Mouse (Mus musculus) intestine, embryonic 15.5 days (tissue): Measurements from ENCODE around the gene Sbf2. TPM values are rescaled to one million over a fixed set of nuclear protein-coding genes. Genes with fewer than 3 reads are reported as not detected.

Source experiments
- ATAC-seq: fragments of 200-750 bp; cut with Nextera tagmentation; 2 replicates; pipeline ENCODE4 v1.8.0; 2017; ENCODE audit warnings: moderate TSS enrichment, moderate library complexity
- H3K27ac ChIP-seq: fragments of 300-500 bp; sonication (generic); 2 replicates; pipeline ENCODE4 v1.5.1; 2015; ENCODE audit warnings: mild to moderate bottlenecking, inconsistent platforms
- H3K27me3 ChIP-seq: fragments of 300-500 bp; sonication (generic); replicated peaks from 2 replicates; pipeline ENCODE4 v1.6.1; 2015; ENCODE audit warnings: inconsistent platforms
- H3K36me3 ChIP-seq: fragments of 300-500 bp; sonication (generic); 2 replicates; pipeline ENCODE4 v1.6.1; 2015; ENCODE audit warnings: inconsistent platforms
- H3K4me1 ChIP-seq: fragments of 300-500 bp; sonication (generic); replicated peaks from 2 replicates; pipeline ENCODE4 v1.6.1; 2015; ENCODE audit warnings: inconsistent platforms
- H3K4me2 ChIP-seq: fragments of 300-500 bp; sonication (generic); replicated peaks from 2 replicates; pipeline ENCODE4 v1.6.1; 2015; ENCODE audit warnings: mild to moderate bottlenecking, inconsistent platforms
- H3K4me3 ChIP-seq: fragments of 300-500 bp; sonication (generic); replicated peaks from 2 replicates; pipeline ENCODE4 v1.5.1; 2015; ENCODE audit warnings: inconsistent platforms
- H3K9ac ChIP-seq: fragments of 300-500 bp; sonication (generic); 2 replicates; pipeline ENCODE4 v1.6.1; 2015; ENCODE audit warnings: inconsistent platforms
- H3K9me3 ChIP-seq: fragments of 300-500 bp; sonication (generic); 2 replicates; pipeline ENCODE4 v1.6.1; 2016; ENCODE audit warnings: inconsistent platforms
- WGBS: fragments of 180-500 bp; shearing (Covaris S2); methylation state at CpG from one replicate; pipeline ENCODE4 v1.1.7; 2015; 5-methylcytosine and 5-hydroxymethylcytosine counted together
- polyA plus RNA-seq: library from polyadenylated mRNA; unstranded; fragments of >200 nt; fragmentation: Nextera tagmentation; extraction: Ambion mirVana; gene quantifications from 2 replicates; pipeline ENCODE4 v1.2.1, GENCODE M21; 2015

Gene Sbf2
- polyA plus RNA-seq, 1 experiment from 2014 or later: 33.7 TPM

DNA sequence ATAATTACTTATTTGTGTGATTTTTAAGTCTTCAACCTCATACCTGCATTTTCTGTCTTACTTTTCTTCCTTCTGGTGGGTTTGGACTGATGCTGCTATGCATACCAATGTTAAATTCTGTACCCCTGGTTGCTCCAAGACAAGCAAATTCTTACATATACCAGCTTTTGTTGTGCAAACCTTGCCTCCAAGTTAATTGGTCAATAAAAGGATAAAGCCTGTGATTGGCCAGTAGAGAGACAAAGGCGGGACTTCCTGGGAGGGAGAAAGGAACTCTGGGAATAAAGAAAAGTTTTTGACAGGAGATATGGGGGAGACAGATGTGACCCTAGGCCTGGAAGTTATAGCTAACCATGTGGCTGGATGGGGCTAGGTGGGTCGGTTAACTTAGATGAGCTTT, 255.3 kb downstream of the Sbf2 start:
- H3K9me3 ChIP-seq: no peaks in the 10 kb centered on the region

DNA sequence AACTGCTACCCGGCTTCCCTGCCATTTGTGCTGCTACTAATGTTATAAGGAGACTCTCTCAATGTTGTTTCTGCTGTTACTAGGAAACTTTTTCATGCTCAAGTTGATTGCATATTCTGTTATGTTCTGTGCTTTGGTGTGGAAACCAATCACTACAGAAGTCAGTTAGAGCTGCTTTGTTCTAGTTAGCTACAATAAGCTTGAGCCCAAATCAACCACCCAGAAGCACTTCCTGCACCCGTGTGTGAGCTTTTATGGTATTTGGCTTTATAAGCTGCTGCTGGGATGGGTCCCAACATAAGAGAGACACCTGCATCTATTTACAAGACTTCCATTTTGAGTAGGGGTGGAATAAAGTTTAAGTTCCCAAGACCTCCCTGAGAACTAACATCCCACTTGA, 260.8 kb downstream of the Sbf2 start:
- no peaks in the 10 kb centered on the region for H3K36me3 ChIP-seq
- ATAC-seq: no peak
- no peaks in the 10 kb centered on the region for H3K9me3 ChIP-seq
- H3K9ac ChIP-seq: no peak overlapping the region
- no peak overlapping the region for H3K4me3 ChIP-seq
- no peaks in the 10 kb centered on the region for H3K4me1 ChIP-seq
- H3K27me3 ChIP-seq: no peaks in the 10 kb centered on the region
- H3K27ac ChIP-seq: no peak overlapping the region
- H3K4me2 ChIP-seq: no peak overlapping the region
- 83% methylated on average over 2 of the region's 2 CpGs for WGBS

More for the DNA sequence above, 255.3 kb downstream of the Sbf2 start:
- no peak overlapping the region for H3K9ac ChIP-seq
- ATAC-seq: no peak
- peaks cover 4% of the 10 kb centered on the region; the same call in 1 of the 2 replicates for H3K36me3 ChIP-seq
- no peaks in the 10 kb centered on the region for H3K27me3 ChIP-seq
- no peak overlapping the region for H3K27ac ChIP-seq
- H3K4me1 ChIP-seq: no peaks in the 10 kb centered on the region
- 94% methylated on average over 2 of the region's 2 CpGs for WGBS
- H3K4me2 ChIP-seq: no peak overlapping the region
- H3K4me3 ChIP-seq: no peak overlapping the region

DNA sequence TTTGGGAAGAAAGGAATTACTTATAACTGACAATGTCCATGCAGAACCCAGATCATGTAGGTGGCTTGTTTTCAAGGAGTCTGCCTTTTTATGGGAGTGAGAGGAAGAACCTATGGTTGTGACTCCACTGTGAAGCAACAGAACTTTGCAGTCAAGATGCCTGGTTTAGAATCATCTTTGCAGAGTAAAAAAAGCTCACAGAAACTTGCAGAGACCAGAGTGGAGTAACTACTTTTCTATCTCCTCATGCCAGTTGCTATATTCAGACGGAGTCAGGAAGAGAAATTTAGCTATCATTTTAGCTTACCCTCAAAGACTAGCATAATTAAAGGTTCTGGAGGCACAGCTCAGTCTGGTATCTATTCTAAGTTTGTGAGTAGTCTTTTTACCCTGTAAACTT, 267.5 kb downstream of the Sbf2 start:
- 85% methylated on average over 1 of the region's 1 CpGs for WGBS
- H3K4me1 ChIP-seq: no peaks in the 10 kb centered on the region
- H3K27me3 ChIP-seq: no peaks in the 10 kb centered on the region
- no peaks in the 10 kb centered on the region for H3K36me3 ChIP-seq
- no peaks in the 10 kb centered on the region for H3K9me3 ChIP-seq
- H3K4me2 ChIP-seq: no peak overlapping the region
- H3K4me3 ChIP-seq: no peak overlapping the region
- H3K9ac ChIP-seq: no peak overlapping the region
- no peak overlapping the region for H3K27ac ChIP-seq
- no peak for ATAC-seq

DNA sequence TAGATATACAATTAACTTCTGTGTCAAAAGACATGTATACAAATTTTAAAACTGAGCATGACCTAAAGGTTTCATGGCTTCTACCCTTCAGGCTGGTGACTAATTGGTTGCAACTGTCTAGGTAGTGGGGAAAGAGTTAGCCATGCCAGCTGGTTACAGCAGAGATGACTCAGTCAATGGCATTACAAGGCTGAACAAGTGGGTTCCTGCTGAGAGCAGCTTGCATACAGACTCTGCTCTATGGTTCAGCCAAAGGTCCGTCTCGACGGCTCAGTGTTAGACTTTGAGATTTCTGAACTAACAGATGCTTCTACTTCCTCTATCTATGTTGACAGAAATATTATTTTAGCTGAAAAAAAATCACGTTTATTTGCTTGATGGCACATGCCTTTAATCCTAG, 277.1 kb downstream of the Sbf2 start:
- Histone ChIP-seq H3K27me3 (no peaks in the 10 kb centered on the region), H3K9me3 (no peaks in the 10 kb centered on the region), H3K27ac (no peak overlapping the region), H3K4me3 (no peak overlapping the region), H3K9ac (no peak overlapping the region), H3K4me1 (no peaks in the 10 kb centered on the region), H3K4me2 (no peak overlapping the region), H3K36me3 (0 out of 2 replicates have a peak, but pooled peaks cover 7% of the 10 kb centered on the region)
- WGBS: 87% methylated on average over 4 of the region's 4 CpGs
- ATAC-seq: no peak

DNA sequence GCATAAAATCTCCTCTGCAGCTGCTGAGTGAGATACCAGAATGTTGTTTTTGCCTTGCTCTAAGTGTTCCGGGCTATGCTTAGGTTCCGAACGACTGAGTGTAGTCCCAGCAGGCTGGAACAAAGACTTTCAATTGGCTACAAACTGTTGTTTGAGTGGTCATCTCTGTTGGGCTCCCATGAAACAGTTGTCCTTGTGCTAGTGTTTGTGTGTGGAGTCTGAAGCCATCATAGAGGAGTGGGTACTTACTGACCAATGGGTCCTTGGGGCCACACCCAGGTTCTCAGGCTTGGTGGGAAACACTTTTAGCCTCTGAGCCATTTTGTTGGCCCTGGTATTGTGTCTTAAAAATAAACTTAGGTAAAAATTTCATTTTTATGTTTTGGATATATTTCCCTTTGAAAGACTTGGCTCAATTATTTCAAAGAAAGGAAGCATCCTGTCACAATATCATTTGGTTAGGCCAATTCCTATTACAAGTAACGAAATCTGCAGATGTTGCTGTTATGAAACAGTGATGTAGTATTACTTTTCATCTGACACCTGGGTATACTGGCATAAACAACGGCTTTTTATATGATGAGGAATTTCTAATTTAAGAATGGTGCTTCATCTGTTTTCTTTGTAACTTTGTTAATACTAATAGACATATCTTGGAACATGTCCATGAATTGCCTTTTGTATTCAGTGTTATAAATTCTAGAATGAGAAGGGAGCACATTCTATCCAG, 289.2 kb downstream of the Sbf2 start:
- no peaks in the 10 kb centered on the region for H3K27me3 ChIP-seq
- no peak for ATAC-seq
- no peaks in the 10 kb centered on the region for H3K9me3 ChIP-seq
- no peaks in the 10 kb centered on the region for H3K4me1 ChIP-seq
- peaks cover 22% of the 10 kb centered on the region for H3K36me3 ChIP-seq
- no peak overlapping the region for H3K27ac ChIP-seq
- H3K4me3 ChIP-seq: no peak overlapping the region
- WGBS: 91% methylated on average over 5 of the region's 5 CpGs
- no peak overlapping the region for H3K9ac ChIP-seq
- no peak overlapping the region for H3K4me2 ChIP-seq

DNA sequence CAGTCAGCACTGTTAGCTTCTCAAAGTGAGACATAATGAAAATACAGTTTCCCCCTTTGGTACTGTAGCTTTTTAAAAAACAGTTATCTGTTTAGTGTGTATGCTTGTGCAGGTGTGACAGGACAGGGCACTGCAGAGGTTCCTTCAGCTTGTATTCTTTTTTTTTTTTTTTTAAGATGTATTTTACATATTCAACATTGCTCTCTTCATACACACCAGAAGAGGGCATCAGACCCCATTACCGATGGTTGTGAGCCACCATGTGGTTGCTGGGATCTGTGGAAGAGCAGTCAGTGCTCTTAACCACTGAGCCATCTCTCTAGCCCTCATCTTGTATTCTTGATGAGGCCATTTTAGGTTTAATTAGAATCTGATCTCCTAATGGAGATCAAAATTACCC, 289.9 kb downstream of the Sbf2 start:
- no peak overlapping the region for H3K4me2 ChIP-seq
- ATAC-seq: no peak
- no peak overlapping the region for H3K4me3 ChIP-seq
- no peak overlapping the region for H3K27ac ChIP-seq
- H3K9ac ChIP-seq: no peak overlapping the region
- H3K36me3 ChIP-seq: peaks cover 28% of the 10 kb centered on the region
- H3K27me3 ChIP-seq: no peaks in the 10 kb centered on the region
- no peaks in the 10 kb centered on the region for H3K4me1 ChIP-seq
- 97% methylated on average over 1 of the region's 1 CpGs for WGBS
- no peaks in the 10 kb centered on the region for H3K9me3 ChIP-seq

DNA sequence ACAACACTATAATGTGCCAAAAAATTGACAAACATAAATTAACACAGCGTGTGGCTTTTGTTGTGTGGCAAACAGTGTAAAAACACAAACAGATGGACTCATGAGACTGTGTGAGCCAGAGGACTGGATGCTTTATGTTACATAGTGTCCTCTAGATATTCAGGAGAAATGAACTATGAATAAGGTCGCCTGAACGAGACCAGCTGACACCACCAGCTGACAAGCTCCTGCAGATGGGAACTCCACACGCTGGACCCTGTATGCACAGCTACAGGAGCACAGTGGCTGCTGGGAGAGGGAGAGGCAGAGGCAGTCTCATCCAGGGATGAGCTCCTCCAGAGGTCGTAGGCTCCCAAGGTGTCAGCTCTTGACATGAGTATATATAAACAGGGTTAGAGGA, 293.6 kb downstream of the Sbf2 start:
- H3K9ac ChIP-seq: no peak overlapping the region
- H3K36me3 ChIP-seq: peaks cover 12% of the 10 kb centered on the region; the same call in 1 of the 2 replicates
- no peaks in the 10 kb centered on the region for H3K27me3 ChIP-seq
- no peak overlapping the region for H3K27ac ChIP-seq
- H3K4me1 ChIP-seq: no peaks in the 10 kb centered on the region
- 83% methylated on average over 5 of the region's 5 CpGs for WGBS
- H3K9me3 ChIP-seq: no peaks in the 10 kb centered on the region
- no peak overlapping the region for H3K4me2 ChIP-seq
- ATAC-seq: no peak
- no peak overlapping the region for H3K4me3 ChIP-seq

DNA sequence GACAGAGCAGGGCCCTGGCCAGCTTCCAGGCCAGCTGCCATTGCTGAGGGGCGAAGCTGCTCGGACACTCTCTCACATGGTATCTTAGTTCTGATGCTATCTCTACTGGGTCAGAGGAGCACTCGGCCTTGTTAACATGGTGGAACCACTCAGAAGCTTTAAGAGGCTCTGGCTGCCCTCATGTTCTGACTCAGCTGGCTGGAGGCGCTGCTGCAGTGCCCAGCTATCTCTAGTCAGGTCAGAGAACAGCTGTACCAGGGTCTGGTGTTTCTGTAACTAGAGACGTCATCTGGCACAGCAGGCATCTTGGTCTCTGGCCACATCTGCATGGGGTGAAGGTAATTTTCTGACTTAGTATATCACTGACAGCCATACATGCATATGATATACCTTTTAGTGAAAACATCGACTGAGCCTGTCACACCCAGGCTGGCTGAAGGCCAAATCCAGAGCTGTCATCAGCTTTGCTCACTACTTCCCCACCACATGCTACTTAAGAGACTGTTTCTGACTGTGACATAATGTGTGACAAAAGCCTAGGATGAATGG, 295.7 kb downstream of the Sbf2 start:
- Histone ChIP-seq H3K4me1 (no peaks in the 10 kb centered on the region), H3K4me3 (no peak overlapping the region), H3K36me3 (peaks cover 25% of the 10 kb centered on the region), H3K27me3 (no peaks in the 10 kb centered on the region), H3K9ac (no peak overlapping the region), H3K9me3 (no peaks in the 10 kb centered on the region), H3K4me2 (no peak overlapping the region), H3K27ac (no peak overlapping the region)
- WGBS: 73% methylated on average over 6 of the region's 6 CpGs
- no peak for ATAC-seq

DNA sequence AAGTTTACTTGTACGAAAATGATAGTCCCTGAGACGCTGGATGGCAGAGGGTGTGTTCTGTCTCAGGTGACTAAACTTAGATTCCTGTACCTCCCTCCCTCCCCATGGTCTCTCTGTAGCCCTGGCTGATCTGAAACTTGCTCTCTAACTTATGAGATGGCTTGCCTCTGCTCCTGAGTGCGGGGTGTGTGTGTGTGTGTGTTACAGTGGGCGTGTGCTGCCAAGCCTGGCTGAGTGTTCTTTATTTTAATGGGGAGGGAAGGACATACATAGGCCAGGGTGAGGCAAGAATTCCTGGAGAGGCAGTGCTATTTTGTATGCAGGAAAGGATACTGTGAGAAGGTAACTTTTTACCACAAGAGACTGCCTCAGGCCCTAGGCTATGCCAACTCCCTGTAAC, 297.3 kb downstream of the Sbf2 start:
- no peak for ATAC-seq
- H3K4me3 ChIP-seq: no peak overlapping the region
- no peak overlapping the region for H3K4me2 ChIP-seq
- H3K9ac ChIP-seq: no peak overlapping the region
- H3K27ac ChIP-seq: no peak overlapping the region
- peaks cover 34% of the 10 kb centered on the region for H3K36me3 ChIP-seq
- no peaks in the 10 kb centered on the region for H3K4me1 ChIP-seq
- whole genome bisulfite sequencing: 89% methylated on average over 4 of the region's 4 CpGs
- no peaks in the 10 kb centered on the region for H3K9me3 ChIP-seq
- no peaks in the 10 kb centered on the region for H3K27me3 ChIP-seq

DNA sequence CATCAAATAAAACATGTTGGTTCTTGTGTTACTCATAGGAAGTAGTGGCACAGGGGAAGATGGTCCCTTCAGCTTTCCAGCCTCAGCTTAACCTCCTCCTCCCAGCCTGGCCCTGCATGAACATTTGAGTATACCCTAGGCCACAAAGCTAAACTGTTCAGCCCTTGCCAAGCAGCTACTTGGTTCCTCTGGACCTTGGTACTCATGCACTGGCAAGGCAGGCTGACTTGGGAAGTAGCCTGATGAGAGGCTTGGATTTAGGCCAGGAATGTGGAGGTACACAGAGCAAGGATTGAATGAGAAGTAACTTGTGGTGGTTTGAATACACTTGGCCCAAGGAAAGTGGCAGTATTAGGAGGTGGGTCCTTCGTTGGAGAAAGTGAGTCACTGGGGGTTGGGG, 299.4 kb downstream of the Sbf2 start:
- 76% methylated on average over 1 of the region's 1 CpGs for WGBS
- Histone ChIP-seq H3K27ac (no peak overlapping the region), H3K36me3 (peaks cover 29% of the 10 kb centered on the region), H3K4me2 (no peak overlapping the region), H3K4me3 (no peak overlapping the region), H3K27me3 (no peaks in the 10 kb centered on the region), H3K4me1 (no peaks in the 10 kb centered on the region), H3K9me3 (no peaks in the 10 kb centered on the region), H3K9ac (no peak overlapping the region)
- ATAC-seq: no peak

DNA sequence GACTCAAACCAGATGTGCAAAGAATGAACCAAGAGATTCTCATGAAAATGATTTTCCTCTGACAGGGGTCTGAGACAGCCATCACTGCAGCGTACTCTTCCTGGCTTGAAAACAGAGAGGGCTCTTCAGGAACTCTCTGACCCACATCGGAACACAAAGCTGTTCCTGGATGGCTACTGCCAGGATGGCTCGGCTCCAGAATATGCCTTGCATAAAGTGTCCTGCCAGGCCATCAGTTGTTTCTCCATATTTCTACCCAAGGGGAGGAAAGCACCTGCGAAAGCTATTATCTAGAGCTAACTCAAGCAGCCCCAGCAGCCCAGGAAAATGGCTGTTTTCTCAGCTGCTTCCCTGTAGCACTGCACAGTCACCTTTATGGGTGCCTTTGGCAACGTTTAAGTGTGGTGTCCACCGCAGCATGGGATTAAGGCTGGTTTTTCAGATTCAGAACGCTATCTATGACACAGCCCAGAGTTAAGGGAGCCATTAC, 300.3 kb downstream of the Sbf2 start:
- Histone ChIP-seq H3K9ac (no peak overlapping the region), H3K9me3 (no peaks in the 10 kb centered on the region), H3K27ac (no peak overlapping the region), H3K4me2 (no peak overlapping the region), H3K4me3 (no peak overlapping the region), H3K27me3 (no peaks in the 10 kb centered on the region), H3K36me3 (peaks cover 25% of the 10 kb centered on the region), H3K4me1 (no peaks in the 10 kb centered on the region)
- 94% methylated on average over 7 of the region's 7 CpGs for WGBS
- ATAC-seq: no peak

DNA sequence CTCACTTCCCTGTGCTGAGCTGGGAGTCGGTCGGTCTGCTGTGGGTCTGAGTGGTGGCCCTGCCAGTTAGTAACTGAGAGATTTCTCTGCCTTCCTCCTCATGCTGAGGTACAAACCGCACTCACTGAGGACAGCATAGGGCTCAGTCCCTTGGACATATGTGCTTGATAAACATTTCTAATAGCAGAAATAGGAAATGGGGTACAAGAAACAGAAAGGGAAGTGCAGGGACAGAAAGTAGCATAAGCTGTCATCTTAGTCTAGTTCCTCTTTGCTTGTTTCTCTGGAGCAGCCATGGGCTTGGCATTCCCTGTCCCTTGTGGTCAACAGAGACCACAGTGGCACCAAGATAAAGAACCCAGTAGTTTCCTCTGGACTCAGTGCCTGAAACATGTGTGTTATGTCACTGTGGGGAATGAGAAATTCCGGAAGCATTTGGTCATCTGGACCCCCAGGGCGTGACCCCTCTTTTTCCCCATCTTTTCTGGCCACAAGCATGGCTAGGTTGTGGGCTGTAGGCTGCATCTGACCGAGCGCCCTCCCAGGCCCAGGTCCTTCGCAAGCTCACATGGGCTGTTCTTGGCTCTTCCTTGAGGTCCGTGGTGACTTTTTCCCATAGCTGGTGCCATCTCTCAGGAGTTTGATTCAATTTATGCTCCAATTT, 301.2 kb downstream of the Sbf2 start:
- no peak overlapping the region for H3K4me3 ChIP-seq
- no peak overlapping the region for H3K4me2 ChIP-seq
- ATAC-seq: no peak
- H3K36me3 ChIP-seq: peaks cover 31% of the 10 kb centered on the region
- 88% methylated on average over 9 of the region's 9 CpGs for WGBS
- H3K4me1 ChIP-seq: no peaks in the 10 kb centered on the region
- H3K27ac ChIP-seq: no peak overlapping the region
- H3K9me3 ChIP-seq: no peaks in the 10 kb centered on the region
- H3K27me3 ChIP-seq: no peaks in the 10 kb centered on the region
- H3K9ac ChIP-seq: no peak overlapping the region
